Mouse (Mus musculus) heart, embryonic 11.5 days (tissue): ENCODE measurements around the gene Nol6. TPM values are rescaled to one million over a fixed set of nuclear protein-coding genes. Genes with fewer than 3 reads are reported as not detected.
"Not testable (repeated sequence)": the region's sequence is repeated elsewhere in the genome, so short reads cannot be mapped to it uniquely, and the experiment has no call there.

ENCODE experiments used
- ATAC-seq: fragments of 200-750 bp; cut with Nextera tagmentation; replicated peaks from 2 replicates; pipeline ENCODE4 v1.8.0; 2017; ENCODE audit warnings: moderate library complexity; ENCODE audit not compliant: insufficient number of reproducible peaks, low FRiP score, low TSS enrichment
- H3K27ac ChIP-seq: fragments of 300-500 bp; sonication (generic); 2 replicates; pipeline ENCODE4 v1.5.1; 2014; ENCODE audit warnings: mild to moderate bottlenecking, low read depth, low read length
- H3K27me3 ChIP-seq: fragments of 300-500 bp; sonication (generic); 2 replicates; pipeline ENCODE4 v1.6.1; 2014; ENCODE audit warnings: mild to moderate bottlenecking, low read length, mixed read lengths; ENCODE audit not compliant: control insufficient read depth, insufficient read depth
- H3K36me3 ChIP-seq: fragments of 300-500 bp; sonication (generic); 2 replicates; pipeline ENCODE4 v1.6.1; 2014; ENCODE audit warnings: mild to moderate bottlenecking, low read length, moderate library complexity, mixed read lengths; ENCODE audit not compliant: control insufficient read depth, insufficient read depth
- H3K4me1 ChIP-seq: fragments of 300-500 bp; sonication (generic); 2 replicates; pipeline ENCODE4 v1.6.1; 2014; ENCODE audit warnings: low read length; ENCODE audit not compliant: control insufficient read depth, insufficient read depth
- H3K4me2 ChIP-seq: fragments of 300-500 bp; sonication (generic); 2 replicates; pipeline ENCODE4 v1.6.1; 2014; ENCODE audit warnings: mild to moderate bottlenecking, moderate library complexity
- H3K4me3 ChIP-seq: fragments of 300-500 bp; sonication (generic); 2 replicates; pipeline ENCODE4 v1.5.1; 2014; ENCODE audit warnings: low read depth, low read length
- H3K9ac ChIP-seq: fragments of 300-500 bp; sonication (generic); 2 replicates; pipeline ENCODE4 v1.6.1; 2014; ENCODE audit warnings: mild to moderate bottlenecking, low read depth, low read length, moderate library complexity
- H3K9me3 ChIP-seq: fragments of 300-500 bp; sonication (generic); replicated peaks from 2 replicates; pipeline ENCODE4 v1.6.1; 2016; ENCODE audit warnings: low read length; ENCODE audit not compliant: control insufficient read depth
- WGBS: fragments of 180-500 bp; shearing (Covaris S2); extraction: QIAGEN DNeasy Blood & Tissue Kit; methylation state at CpG from one replicate; pipeline ENCODE4 v1.1.7; 2014; ENCODE audit not compliant: insufficient replicate concordance; 5-methylcytosine and 5-hydroxymethylcytosine counted together
- polyA plus RNA-seq: library from polyadenylated mRNA; unstranded; fragments of >200 nt; fragmentation: Nextera tagmentation; extraction: Ambion mirVana; gene quantifications from 2 replicates; pipeline ENCODE4 v1.2.1, GENCODE M21; 2014

Gene Nol6
- polyA plus RNA-seq, 1 experiment from 2014 or later = 13.5 TPM

- H3K4me3 ChIP-seq = no peak overlapping the region
- H3K27me3 ChIP-seq = no peaks in the 10 kb centered on the region
- no peaks in the 10 kb centered on the region for H3K9me3 ChIP-seq
- H3K27ac ChIP-seq = 0 out of 2 replicates have a peak overlapping the region, but pooled peaks have one; percentile 16
- no peak overlapping the region for H3K9ac ChIP-seq
- no peaks in the 10 kb centered on the region for H3K36me3 ChIP-seq
- no peaks in the 10 kb centered on the region for H3K4me1 ChIP-seq
- ATAC-seq = peak; percentile 62
- 72% methylated on average over 9 of the region's 9 CpGs for WGBS
- peak overlapping the region; percentile 25; the same call in 1 of the 2 replicates for H3K4me2 ChIP-seq
Measured at GRCm38 (mm10) chr4:41086947-41087346, 37.3 kb downstream of the Nol6 start.

GRCm38 (mm10) chr4:41084819-41085218, 39.4 kb downstream of the Nol6 start:
- no peaks in the 10 kb centered on the region; the same call in 1 of the 2 replicates for H3K9me3 ChIP-seq
- H3K27ac ChIP-seq = no peak overlapping the region
- H3K9ac ChIP-seq = no peak overlapping the region
- H3K4me2 ChIP-seq = no peak overlapping the region
- 84% methylated on average over 4 of the region's 4 CpGs for whole genome bisulfite sequencing
- no peaks in the 10 kb centered on the region for H3K36me3 ChIP-seq
- no peaks in the 10 kb centered on the region for H3K4me1 ChIP-seq
- H3K4me3 ChIP-seq = no peak overlapping the region
- H3K27me3 ChIP-seq = no peaks in the 10 kb centered on the region
- ATAC-seq = no peak

- not testable (repeated sequence) for H3K9ac ChIP-seq, H3K4me3 ChIP-seq, H3K27ac ChIP-seq, H3K9me3 ChIP-seq, ATAC-seq, H3K27me3 ChIP-seq, H3K36me3 ChIP-seq, H3K4me2 ChIP-seq, H3K4me1 ChIP-seq
- 37% methylated on average over 4 of the region's 4 CpGs for WGBS
Measured at GRCm38 (mm10) chr4:41082803-41083202, 41.5 kb downstream of the Nol6 start.

GRCm38 (mm10) chr4:41081733-41082132, 42.5 kb downstream of the Nol6 start:
- Histone ChIP-seq H3K36me3 (no peaks in the 10 kb centered on the region), H3K27me3 (no peaks in the 10 kb centered on the region), H3K4me3 (no peak overlapping the region), H3K4me1 (0 out of 2 replicates have a peak, but pooled peaks cover 3% of the 10 kb centered on the region), H3K27ac (no peak overlapping the region), H3K4me2 (no peak overlapping the region), H3K9ac (no peak overlapping the region), H3K9me3 (no peaks in the 10 kb centered on the region; the same call in 1 of the 2 replicates)
- no peak for ATAC-seq
- WGBS = 75% methylated on average over 5 of the region's 5 CpGs

- H3K36me3 ChIP-seq = no peaks in the 10 kb centered on the region
- 40% methylated on average over 6 of the region's 6 CpGs for WGBS
- H3K9ac ChIP-seq = no peak overlapping the region
- H3K4me2 ChIP-seq = no peak overlapping the region
- no peak overlapping the region for H3K27ac ChIP-seq
- H3K4me3 ChIP-seq = no peak overlapping the region
- no peaks in the 10 kb centered on the region; the same call in 1 of the 2 replicates for H3K9me3 ChIP-seq
- 0 out of 2 replicates have a peak, but pooled peaks cover 3% of the 10 kb centered on the region for H3K4me1 ChIP-seq
- no peaks in the 10 kb centered on the region for H3K27me3 ChIP-seq
- no peak for ATAC-seq
Measured at GRCm38 (mm10) chr4:41078726-41079125, 45.5 kb downstream of the Nol6 start.

- no peak for ATAC-seq
- Histone ChIP-seq H3K9me3 (no peaks in the 10 kb centered on the region), H3K4me3 (no peak overlapping the region), H3K27ac (no peak overlapping the region), H3K36me3 (no peaks in the 10 kb centered on the region), H3K27me3 (no peaks in the 10 kb centered on the region), H3K4me1 (0 out of 2 replicates have a peak, but pooled peaks cover 3% of the 10 kb centered on the region), H3K4me2 (no peak overlapping the region), H3K9ac (no peak overlapping the region)
- 72% methylated on average over 6 of the region's 6 CpGs for WGBS
Measured at GRCm38 (mm10) chr4:41074461-41074860, 49.8 kb downstream of the Nol6 start.

GRCm38 (mm10) chr4:41073008-41073817, 51.0 kb downstream of the Nol6 start:
- Histone ChIP-seq H3K27me3 (no peaks in the 10 kb centered on the region), H3K36me3 (no peaks in the 10 kb centered on the region), H3K4me2 (no peak overlapping the region), H3K27ac (no peak overlapping the region), H3K9me3 (no peaks in the 10 kb centered on the region), H3K9ac (no peak overlapping the region), H3K4me1 (no peaks in the 10 kb centered on the region), H3K4me3 (no peak overlapping the region)
- ATAC-seq = no peak
- WGBS = 73% methylated on average over 12 of the region's 12 CpGs

GRCm38 (mm10) chr4:41071500-41072429, 52.5 kb downstream of the Nol6 start:
- no peaks in the 10 kb centered on the region for H3K36me3 ChIP-seq
- 76% methylated on average over 14 of the region's 14 CpGs for WGBS
- no peaks in the 10 kb centered on the region for H3K27me3 ChIP-seq
- H3K9me3 ChIP-seq = no peaks in the 10 kb centered on the region
- H3K4me2 ChIP-seq = no peak overlapping the region
- H3K9ac ChIP-seq = no peak overlapping the region
- H3K4me3 ChIP-seq = no peak overlapping the region
- no peak overlapping the region for H3K27ac ChIP-seq
- H3K4me1 ChIP-seq = no peaks in the 10 kb centered on the region
- no peak for ATAC-seq
